Mouse (Mus musculus): ENCODE data around the gene Lhfpl5.
A peak's percentile ranks its signal among the peaks of the same experiment; 100 is the strongest.
"Not testable (repeated sequence)": the region's sequence is repeated elsewhere in the genome, so short reads cannot be mapped to it uniquely, and the experiment has no call there.

Gene Lhfpl5

GRCm38 (mm10) chr17:28575244-28576125 lies at the start of gene Lhfpl5:
TSS of gene Lhfpl5 (plus strand) at chr17:28575641.
- peak; percentile 68 for DNase-seq (ENCODE audit: low read depth)

- no peak for DNase-seq (ENCODE audit: low read depth)
Measured at GRCm38 (mm10) chr17:28527184-28528042, 48.0 kb upstream of the Lhfpl5 start.

DNA sequence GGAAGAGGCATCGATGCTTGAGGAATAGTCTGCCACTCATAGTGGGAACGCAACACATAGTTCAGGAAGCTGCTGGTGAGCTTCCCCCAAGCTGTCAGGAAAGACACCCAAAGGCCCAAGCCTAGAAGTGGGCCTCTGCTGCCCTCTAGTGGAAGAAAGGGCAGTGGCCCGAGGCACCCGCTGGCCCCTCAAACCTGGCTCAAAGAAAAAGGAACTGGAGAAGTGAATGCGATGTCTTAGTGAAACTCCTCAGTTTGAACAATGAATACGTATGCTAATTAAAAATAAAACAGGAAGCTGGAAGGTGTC lies 47.4 kb upstream of the Lhfpl5 start:
- peak; percentile 91 for DNase-seq (ENCODE audit: low read depth)

- no peak for DNase-seq (ENCODE audit: low read depth)
Measured at GRCm38 (mm10) chr17:28529116-28529515, 46.3 kb upstream of the Lhfpl5 start.

GRCm38 (mm10) chr17:28530506-28530905 lies 44.9 kb upstream of the Lhfpl5 start, which contains the start of gene Armc12:
TSS of gene Armc12 (plus strand) at chr17:28530806.
- DNase-seq (ENCODE audit: low read depth): no peak

DNA sequence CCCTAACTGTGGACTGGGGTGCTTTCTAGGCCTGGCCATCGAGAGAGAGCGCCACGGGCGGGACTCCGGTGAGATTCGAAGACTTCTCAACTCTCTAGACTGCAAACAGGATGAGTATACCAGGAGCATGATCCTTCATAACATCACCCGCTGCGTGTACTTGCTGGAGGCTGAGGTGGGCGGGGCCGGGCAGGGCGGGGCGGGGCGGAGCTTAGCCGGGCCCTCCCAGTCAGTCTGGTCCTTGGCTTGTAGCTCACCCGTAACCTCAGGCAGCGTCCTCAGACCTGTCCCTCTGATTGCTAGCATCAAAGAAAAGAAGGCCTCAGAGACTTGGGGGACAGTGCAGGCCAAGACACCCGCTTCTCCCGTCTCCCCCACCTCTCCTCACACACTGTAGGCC lies 43.5 kb upstream of the Lhfpl5 start:
- peak; percentile 34 for DNase-seq (ENCODE audit: low read depth)

DNA sequence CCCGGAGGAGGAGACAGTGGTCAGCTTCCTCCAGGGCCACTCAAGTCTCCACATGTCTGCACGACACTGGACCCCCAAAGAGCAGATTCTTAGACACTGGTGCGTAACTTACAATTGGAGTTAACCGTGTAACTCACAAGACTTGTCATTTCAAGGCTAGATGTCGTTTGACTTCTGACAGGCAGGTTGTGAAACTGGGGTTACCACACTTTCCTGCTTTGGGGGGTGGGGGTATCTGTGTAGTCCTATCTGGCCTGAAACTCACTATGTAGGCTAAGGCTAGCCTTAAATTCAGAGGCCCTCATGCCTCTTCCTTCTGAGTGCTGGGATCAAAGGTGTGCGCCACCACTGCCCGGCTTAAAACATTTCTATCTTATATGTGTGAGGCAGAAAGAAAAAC lies 42.9 kb upstream of the Lhfpl5 start:
- DNase-seq (ENCODE audit: low read depth): no peak

DNA sequence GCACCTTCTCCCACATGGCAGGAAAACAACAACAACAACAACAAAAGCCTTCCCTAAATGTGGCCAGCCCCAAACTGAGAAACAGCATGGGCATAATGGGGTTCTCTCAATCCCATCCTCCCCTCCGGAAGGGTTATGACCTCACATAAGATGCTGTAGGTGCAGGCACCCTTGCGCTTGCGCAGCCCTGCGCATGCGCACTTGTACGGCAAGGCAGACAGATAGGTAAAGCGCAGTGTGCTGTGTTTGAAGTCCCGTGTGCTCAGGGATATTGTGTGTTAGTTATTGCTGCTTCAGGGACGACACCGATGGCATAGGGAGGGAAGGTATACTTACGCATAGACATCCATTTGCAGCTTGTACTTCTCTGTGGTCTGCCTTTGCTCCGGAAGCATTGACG lies 42.1 kb upstream of the Lhfpl5 start:
- no peak for DNase-seq (ENCODE audit: low read depth)

DNA sequence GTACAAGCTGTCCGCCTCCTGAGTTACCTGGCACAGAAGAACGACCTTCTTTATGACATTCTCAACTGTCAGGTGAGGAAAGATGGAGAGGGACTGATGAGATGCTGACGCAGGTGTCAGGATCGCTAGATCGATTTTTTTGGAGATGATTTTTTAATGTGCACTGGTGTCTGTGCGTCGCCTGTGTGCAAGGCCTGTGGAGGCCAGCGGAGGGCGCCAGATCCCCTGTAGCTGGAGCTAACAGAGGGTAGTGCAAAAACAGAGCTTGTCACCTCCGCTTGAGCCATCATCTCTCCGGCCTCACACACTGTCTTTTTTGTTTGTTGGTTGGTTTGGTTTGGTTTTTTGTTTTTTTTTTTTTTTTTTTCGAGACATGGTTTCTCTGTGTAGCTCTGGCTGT lies 37.6 kb upstream of the Lhfpl5 start:
- DNase-seq (ENCODE audit: low read depth): peak; percentile 25

GRCm38 (mm10) chr17:28546925-28547324 lies 28.5 kb upstream of the Lhfpl5 start:
- no peak for DNase-seq (ENCODE audit: low read depth)

DNA sequence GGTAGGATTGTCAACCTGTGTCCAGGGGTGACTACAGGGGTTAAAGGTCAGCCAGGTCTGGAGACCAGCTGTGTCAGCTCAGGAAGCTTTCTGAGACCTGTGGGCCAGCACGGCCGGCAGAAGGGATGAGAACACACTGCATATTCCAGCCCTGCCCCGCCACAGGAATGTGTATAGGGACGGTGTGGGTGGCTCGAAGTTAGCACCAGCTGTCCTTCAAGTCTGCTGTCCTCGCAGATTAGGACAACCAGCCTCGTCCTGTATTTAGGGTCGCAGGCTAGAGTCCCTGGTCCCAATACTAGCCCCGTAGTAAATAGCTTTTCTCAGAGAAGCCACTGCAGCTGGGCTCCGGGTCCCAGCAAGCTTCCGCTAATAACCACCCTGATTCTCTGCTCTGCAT lies 26.9 kb upstream of the Lhfpl5 start:
- DNase-seq (ENCODE audit: low read depth): no peak

DNA sequence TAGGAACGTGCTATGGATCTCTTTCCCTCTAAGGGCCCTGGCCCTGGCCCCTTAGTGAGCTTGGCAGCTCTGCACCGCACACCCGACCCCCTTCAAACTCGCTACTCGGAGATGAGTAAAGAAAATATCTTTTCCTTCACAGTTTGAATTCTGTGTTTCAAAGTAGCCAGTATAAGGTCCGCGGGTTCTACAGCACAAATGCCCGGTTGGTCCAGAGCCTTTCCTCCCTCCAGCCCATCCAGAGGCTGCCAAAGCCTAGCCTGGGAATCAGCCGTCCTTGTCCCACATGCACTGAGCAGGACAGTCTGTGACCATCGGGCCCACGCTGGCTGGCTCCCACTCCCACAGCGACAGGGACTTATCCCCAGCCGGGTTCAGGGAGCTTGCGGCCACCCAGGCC lies 26.3 kb upstream of the Lhfpl5 start, which contains the start of gene Clpsl2:
Gene Clpsl2 (plus strand): TSS at position 301 of the 400 bp plus-strand sequence.
- DNase-seq (ENCODE audit: low read depth): no peak

- DNase-seq (ENCODE audit: low read depth): peak; percentile 79
Measured at GRCm38 (mm10) chr17:28553040-28553793, 22.2 kb upstream of the Lhfpl5 start.

- not testable (repeated sequence) for DNase-seq (ENCODE audit: low read depth)
Measured at GRCm38 (mm10) chr17:28554021-28554420, 21.4 kb upstream of the Lhfpl5 start.

- no peak for DNase-seq (ENCODE audit: low read depth)
Measured at GRCm38 (mm10) chr17:28556635-28557396, 18.6 kb upstream of the Lhfpl5 start.

- DNase-seq (ENCODE audit: low read depth): no peak
Measured at GRCm38 (mm10) chr17:28557772-28558171, 17.7 kb upstream of the Lhfpl5 start.

GRCm38 (mm10) chr17:28560598-28560997 lies 14.8 kb upstream of the Lhfpl5 start, which contains the start of gene Clps:
TSS of gene Clps (minus strand) at chr17:28560766.
- no peak for DNase-seq (ENCODE audit: low read depth)

DNA sequence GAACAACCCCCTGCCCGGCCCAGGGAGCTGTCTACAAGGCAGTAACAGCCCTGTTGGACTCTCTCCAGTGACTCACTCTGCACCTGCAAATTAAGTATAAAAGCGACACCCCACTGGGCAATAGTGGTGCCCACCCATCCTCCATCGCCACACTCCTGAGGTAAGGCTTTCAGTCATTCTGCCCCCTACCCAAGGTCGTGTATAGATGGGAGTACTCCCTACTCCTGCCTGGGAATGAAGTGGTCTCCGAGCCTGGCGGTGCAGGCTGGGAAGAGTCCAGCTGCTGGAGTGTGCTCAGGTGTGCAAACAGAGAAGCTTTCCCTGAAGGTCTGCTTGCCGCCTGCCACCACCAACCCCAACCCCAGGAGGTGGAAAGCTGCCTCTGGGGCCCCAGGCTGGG lies 13.8 kb upstream of the Lhfpl5 start:
- no peak for DNase-seq (ENCODE audit: low read depth)

DNA sequence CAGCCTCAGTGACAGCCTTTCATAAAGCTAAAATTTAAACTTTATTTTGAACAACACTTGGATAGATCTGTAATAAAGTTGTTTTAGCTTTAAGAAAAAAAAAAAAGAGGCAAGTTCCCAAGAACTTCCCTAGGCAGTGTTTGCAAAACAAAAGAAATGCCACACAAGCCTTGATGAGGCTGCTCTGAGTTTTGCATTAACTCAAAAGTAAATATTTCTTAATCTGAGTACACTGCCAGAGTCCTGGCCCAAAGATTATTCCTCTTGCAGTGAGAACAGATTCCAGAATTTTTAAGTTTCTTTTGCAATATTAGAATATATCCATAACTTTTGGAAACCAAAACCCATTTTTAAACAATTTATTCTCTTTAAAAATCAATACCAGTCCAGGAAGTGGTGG lies 10.3 kb upstream of the Lhfpl5 start:
- no peak for DNase-seq (ENCODE audit: low read depth)

DNA sequence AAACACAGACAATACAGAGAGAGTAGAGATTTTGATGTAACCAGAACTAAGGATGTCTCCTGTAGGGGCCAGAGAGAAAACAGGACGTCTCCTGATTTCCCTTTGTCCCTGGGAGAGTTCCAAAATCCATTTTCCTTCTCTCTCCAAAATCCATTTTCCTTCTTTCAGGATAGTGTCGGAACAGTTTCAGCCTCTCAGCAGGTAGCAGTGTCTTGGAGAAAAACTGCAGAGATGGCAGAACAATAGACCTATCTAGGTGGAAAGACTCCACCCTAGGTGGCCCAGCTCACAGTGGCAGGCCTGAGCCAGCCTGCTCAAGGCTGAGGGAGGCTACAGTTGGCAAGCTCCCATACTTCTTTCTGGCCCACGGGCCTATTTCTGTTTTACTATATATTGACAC lies 7.9 kb upstream of the Lhfpl5 start:
- DNase-seq (ENCODE audit: low read depth): no peak

GRCm38 (mm10) chr17:28571868-28572267 lies 3.6 kb upstream of the Lhfpl5 start:
- DNase-seq (ENCODE audit: low read depth): no peak
